Mouse (Mus musculus) limb, embryonic 12.5 days (tissue): ENCODE data around the gene Neurl1a. TPM values are rescaled to one million over a fixed set of nuclear protein-coding genes. Genes with fewer than 3 reads are reported as not detected.
A peak's percentile ranks its signal among the peaks of the same experiment; 100 is the strongest.

ENCODE experiments used
- ATAC-seq: fragments of 200-750 bp; cut with Nextera tagmentation; 2 replicates; pipeline ENCODE4 v1.8.0; 2017; ENCODE audit warnings: low read depth, moderate TSS enrichment; ENCODE audit not compliant: insufficient number of reproducible peaks, insufficient read depth, low FRiP score, low TSS enrichment
- H3K27ac ChIP-seq: fragments of 300-500 bp; sonication (generic); 2 replicates; pipeline ENCODE4 v1.5.1; 2016; ENCODE audit warnings: mild to moderate bottlenecking, moderate library complexity
- H3K27me3 ChIP-seq: fragments of 300-500 bp; sonication (generic); 2 replicates; pipeline ENCODE4 v1.6.1; 2016; ENCODE audit warnings: mild to moderate bottlenecking, moderate library complexity
- H3K36me3 ChIP-seq: fragments of 300-500 bp; sonication (generic); 2 replicates; pipeline ENCODE4 v1.6.1; 2016; ENCODE audit warnings: mild to moderate bottlenecking, moderate library complexity
- H3K4me1 ChIP-seq: fragments of 300-500 bp; sonication (generic); replicated peaks from 2 replicates; pipeline ENCODE4 v1.6.1; 2016
- H3K4me2 ChIP-seq: fragments of 300-500 bp; sonication (generic); 2 replicates; pipeline ENCODE4 v1.6.1; 2016; ENCODE audit warnings: mild to moderate bottlenecking, moderate library complexity
- H3K4me3 ChIP-seq: fragments of 300-500 bp; sonication (generic); replicated peaks from 2 replicates; pipeline ENCODE4 v1.5.1; 2016; ENCODE audit warnings: mild to moderate bottlenecking
- H3K9ac ChIP-seq: fragments of 300-500 bp; sonication (generic); replicated peaks from 2 replicates; pipeline ENCODE4 v1.6.1; 2016; ENCODE audit warnings: mild to moderate bottlenecking, moderate library complexity
- H3K9me3 ChIP-seq: fragments of 300-500 bp; sonication (generic); 2 replicates; pipeline ENCODE4 v1.6.1; 2016; ENCODE audit warnings: mild to moderate bottlenecking, moderate library complexity
- WGBS: fragments of 180-500 bp; shearing (Covaris S2); methylation state at CpG from one replicate; pipeline ENCODE4 v1.1.7; 2016; 5-methylcytosine and 5-hydroxymethylcytosine counted together
- polyA plus RNA-seq: library from polyadenylated mRNA; unstranded; fragments of >200 nt; fragmentation: Nextera tagmentation; extraction: Ambion mirVana; gene quantifications from 2 replicates; pipeline ENCODE4 v1.2.1, GENCODE M21; 2016

Neurl1a gene
- polyA plus RNA-seq, 1 experiment from 2014 or later, result 10.1 TPM

DNA sequence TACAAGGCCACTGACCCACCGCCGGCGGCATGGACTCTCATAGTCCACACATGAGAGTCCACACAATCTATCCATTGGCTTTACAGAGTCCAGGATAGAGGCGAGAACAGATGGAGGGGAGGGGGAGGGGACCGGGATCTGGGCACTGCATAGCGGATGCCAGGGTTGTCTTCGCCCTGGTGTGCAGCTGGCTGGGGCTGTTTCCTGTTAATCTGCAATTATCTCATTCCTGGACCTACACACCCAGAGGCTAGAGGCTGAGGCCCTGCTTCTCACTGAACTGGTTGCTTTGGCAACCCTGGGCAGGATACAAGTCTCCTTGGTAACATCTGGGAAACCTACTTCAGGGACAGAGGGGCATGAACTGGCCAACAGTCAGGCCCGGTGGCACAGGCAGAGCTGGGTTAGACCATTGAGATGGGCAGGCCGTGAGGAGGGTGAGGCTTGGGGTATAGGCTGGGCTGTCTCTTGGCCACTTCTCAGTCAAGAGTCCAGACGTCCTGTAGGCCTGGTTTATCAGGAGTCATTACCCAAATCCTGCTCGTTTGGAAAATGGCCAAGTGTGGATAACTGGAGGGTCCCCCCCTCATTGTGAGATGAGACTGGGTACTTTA is 10.0 kb downstream of the Neurl1a start:
- peaks cover 15% of the 10 kb centered on the region for H3K4me1 ChIP-seq
- H3K9ac ChIP-seq, result no peak overlapping the region
- H3K4me3 ChIP-seq, result no peak overlapping the region
- peaks cover 4% of the 10 kb centered on the region; the same call in 1 of the 2 replicates for H3K27me3 ChIP-seq
- no peak overlapping the region for H3K4me2 ChIP-seq
- no peak overlapping the region for H3K27ac ChIP-seq
- H3K9me3 ChIP-seq, result no peaks in the 10 kb centered on the region
- H3K36me3 ChIP-seq, result no peaks in the 10 kb centered on the region
- WGBS, result 62% methylated on average over 11 of the region's 11 CpGs
- ATAC-seq, result no peak

DNA sequence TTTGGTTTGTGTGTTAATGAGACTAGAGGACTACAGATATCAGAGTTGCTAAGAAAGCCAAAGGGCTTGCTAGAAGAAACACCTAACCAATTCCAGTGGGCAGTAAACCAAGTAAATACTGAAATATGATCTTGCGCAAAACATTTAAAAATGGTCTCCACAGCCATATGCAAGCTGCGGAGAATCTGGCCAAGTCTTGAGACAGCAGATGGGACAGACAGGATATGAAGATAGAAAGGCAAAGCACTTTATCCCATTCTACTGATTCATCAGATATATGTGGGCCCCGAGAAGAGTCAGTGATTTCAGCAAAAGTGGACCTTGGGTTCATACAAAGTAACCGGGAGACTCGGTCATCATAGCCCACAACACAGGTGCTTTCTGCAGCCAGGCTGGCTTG is 13.5 kb downstream of the Neurl1a start:
- Histone ChIP-seq H3K9ac (no peak overlapping the region), H3K27me3 (no peaks in the 10 kb centered on the region), H3K36me3 (no peaks in the 10 kb centered on the region), H3K4me3 (no peak overlapping the region), H3K4me2 (no peak overlapping the region), H3K4me1 (peaks cover 7% of the 10 kb centered on the region), H3K27ac (no peak overlapping the region), H3K9me3 (no peaks in the 10 kb centered on the region)
- 92% methylated on average over 5 of the region's 5 CpGs for WGBS
- ATAC-seq, result no peak

- no peak for ATAC-seq
- no peak overlapping the region for H3K4me3 ChIP-seq
- no peaks in the 10 kb centered on the region for H3K9me3 ChIP-seq
- no peak overlapping the region for H3K4me2 ChIP-seq
- no peaks in the 10 kb centered on the region for H3K27me3 ChIP-seq
- no peak overlapping the region for H3K9ac ChIP-seq
- H3K4me1 ChIP-seq, result peaks cover 25% of the 10 kb centered on the region
- 72% methylated on average over 13 of the region's 13 CpGs for WGBS
- no peak overlapping the region for H3K27ac ChIP-seq
- H3K36me3 ChIP-seq, result no peaks in the 10 kb centered on the region
Observed at GRCm38 (mm10) chr19:47198671-47199350, 20.2 kb downstream of the Neurl1a start.

GRCm38 (mm10) chr19:47201972-47202371 is 23.4 kb downstream of the Neurl1a start:
- peak overlapping the region; percentile 79 for H3K27ac ChIP-seq
- no peak overlapping the region for H3K4me3 ChIP-seq
- WGBS, result 32% methylated on average over 12 of the region's 12 CpGs
- ATAC-seq, result 0 out of 2 replicates have a peak, but pooled peaks have one; percentile 40
- peak overlapping the region; percentile 30 for H3K4me2 ChIP-seq
- no peaks in the 10 kb centered on the region for H3K27me3 ChIP-seq
- no peaks in the 10 kb centered on the region for H3K36me3 ChIP-seq
- no peaks in the 10 kb centered on the region for H3K9me3 ChIP-seq
- H3K4me1 ChIP-seq, result peaks cover 25% of the 10 kb centered on the region
- H3K9ac ChIP-seq, result peak overlapping the region; percentile 27; the same call in 1 of the 2 replicates

DNA sequence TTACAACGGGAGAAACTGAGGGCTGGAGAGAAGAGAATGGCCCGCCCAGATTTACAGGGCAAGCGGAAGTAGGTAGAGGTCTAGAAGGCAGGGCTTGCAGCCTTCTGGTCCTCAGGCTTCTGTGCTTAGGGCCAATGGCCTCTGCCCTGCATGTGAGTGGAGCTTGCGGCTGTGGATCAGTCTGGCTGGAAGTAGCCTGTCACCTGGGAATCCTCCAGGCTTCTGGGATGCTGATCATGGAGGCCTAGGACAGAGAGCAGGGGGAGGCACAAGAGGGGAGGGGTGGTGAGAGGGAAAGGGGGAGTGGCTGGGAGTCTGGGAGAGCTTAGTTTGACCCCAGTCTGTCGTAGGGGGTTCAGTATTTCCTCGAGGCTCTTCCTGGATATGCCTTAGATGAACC is 23.8 kb downstream of the Neurl1a start:
- Histone ChIP-seq H3K4me2 (no peak overlapping the region; the same call in 1 of the 2 replicates), H3K27me3 (no peaks in the 10 kb centered on the region), H3K27ac (peak overlapping the region; percentile 73; the same call in 1 of the 2 replicates), H3K36me3 (no peaks in the 10 kb centered on the region), H3K4me3 (no peak overlapping the region), H3K4me1 (peaks cover 25% of the 10 kb centered on the region), H3K9me3 (no peaks in the 10 kb centered on the region), H3K9ac (no peak overlapping the region)
- ATAC-seq, result peak; percentile 34; the same call in 1 of the 2 replicates
- 56% methylated on average over 6 of the region's 6 CpGs for whole genome bisulfite sequencing

GRCm38 (mm10) chr19:47203042-47203441 is 24.4 kb downstream of the Neurl1a start:
- Histone ChIP-seq H3K36me3 (no peaks in the 10 kb centered on the region), H3K9me3 (no peaks in the 10 kb centered on the region), H3K27ac (no peak overlapping the region), H3K4me2 (no peak overlapping the region), H3K9ac (no peak overlapping the region), H3K4me3 (no peak overlapping the region), H3K27me3 (no peaks in the 10 kb centered on the region), H3K4me1 (peaks cover 25% of the 10 kb centered on the region)
- WGBS, result 89% methylated on average over 6 of the region's 6 CpGs
- ATAC-seq, result no peak

DNA sequence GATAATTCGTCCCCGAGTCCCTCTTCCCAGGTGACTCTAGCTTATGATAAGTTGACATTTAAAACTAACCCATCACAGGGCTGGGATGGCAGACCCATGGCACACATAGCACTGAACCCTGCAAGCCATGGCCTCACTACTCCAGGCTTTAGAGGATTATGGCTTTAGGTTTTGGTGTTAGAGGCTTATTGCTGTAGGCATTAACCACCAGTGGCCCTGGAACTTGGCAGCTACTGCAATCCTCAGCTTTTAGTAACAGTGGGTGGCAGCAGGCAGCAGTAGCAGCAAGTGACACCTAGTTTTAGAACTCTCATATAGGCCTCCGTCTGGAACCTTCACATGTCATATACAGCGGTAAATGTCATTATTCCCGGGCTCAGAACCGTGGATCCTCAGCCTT is 26.0 kb downstream of the Neurl1a start:
- 84% methylated on average over 6 of the region's 6 CpGs for WGBS

GRCm38 (mm10) chr19:47206126-47206525 is 27.5 kb downstream of the Neurl1a start:
- no peaks in the 10 kb centered on the region for H3K36me3 ChIP-seq
- H3K4me2 ChIP-seq, result no peak overlapping the region
- no peaks in the 10 kb centered on the region for H3K27me3 ChIP-seq
- H3K9me3 ChIP-seq, result no peaks in the 10 kb centered on the region
- ATAC-seq, result no peak
- no peak overlapping the region for H3K9ac ChIP-seq
- no peak overlapping the region for H3K4me3 ChIP-seq
- 85% methylated on average over 1 of the region's 1 CpGs for WGBS
- H3K27ac ChIP-seq, result no peak overlapping the region
- peaks cover 19% of the 10 kb centered on the region for H3K4me1 ChIP-seq

More for the DNA sequence above, 26.0 kb downstream of the Neurl1a start:
- no peaks in the 10 kb centered on the region for H3K27me3 ChIP-seq
- H3K36me3 ChIP-seq, result no peaks in the 10 kb centered on the region
- no peak overlapping the region for H3K9ac ChIP-seq
- peaks cover 24% of the 10 kb centered on the region for H3K4me1 ChIP-seq
- H3K9me3 ChIP-seq, result no peaks in the 10 kb centered on the region
- no peak overlapping the region for H3K4me2 ChIP-seq
- H3K27ac ChIP-seq, result no peak overlapping the region
- H3K4me3 ChIP-seq, result no peak overlapping the region
- no peak for ATAC-seq

GRCm38 (mm10) chr19:47210432-47210831 is 31.8 kb downstream of the Neurl1a start:
- no peaks in the 10 kb centered on the region for H3K36me3 ChIP-seq
- 91% methylated on average over 4 of the region's 4 CpGs for WGBS
- H3K4me1 ChIP-seq, result no peaks in the 10 kb centered on the region
- H3K4me2 ChIP-seq, result no peak overlapping the region
- no peak for ATAC-seq
- no peak overlapping the region for H3K9ac ChIP-seq
- H3K27ac ChIP-seq, result no peak overlapping the region
- no peak overlapping the region for H3K4me3 ChIP-seq
- no peaks in the 10 kb centered on the region for H3K9me3 ChIP-seq
- H3K27me3 ChIP-seq, result no peaks in the 10 kb centered on the region

- Histone ChIP-seq H3K27me3 (no peaks in the 10 kb centered on the region), H3K9ac (no peak overlapping the region), H3K9me3 (no peaks in the 10 kb centered on the region), H3K4me1 (no peaks in the 10 kb centered on the region), H3K4me3 (no peak overlapping the region), H3K27ac (no peak overlapping the region), H3K4me2 (no peak overlapping the region), H3K36me3 (no peaks in the 10 kb centered on the region)
- ATAC-seq, result no peak
- 77% methylated on average over 10 of the region's 10 CpGs for WGBS
Observed at GRCm38 (mm10) chr19:47211609-47212312, 33.1 kb downstream of the Neurl1a start.

- WGBS, result 86% methylated on average over 7 of the region's 7 CpGs
- H3K4me1 ChIP-seq, result no peaks in the 10 kb centered on the region
- no peaks in the 10 kb centered on the region for H3K36me3 ChIP-seq
- H3K9me3 ChIP-seq, result no peaks in the 10 kb centered on the region
- no peak overlapping the region for H3K9ac ChIP-seq
- no peak overlapping the region for H3K27ac ChIP-seq
- H3K4me3 ChIP-seq, result no peak overlapping the region
- ATAC-seq, result no peak
- no peak overlapping the region for H3K4me2 ChIP-seq
- H3K27me3 ChIP-seq, result no peaks in the 10 kb centered on the region
Observed at GRCm38 (mm10) chr19:47212401-47212800, 33.8 kb downstream of the Neurl1a start.
